Mouse (Mus musculus) c-Kit-positive CD71-negative TER-119-negative erythroid progenitor cells, embryonic 14.5 days (primary cell): ENCODE results near the gene Olfr605.
"Not testable (repeated sequence)": the region's sequence is repeated elsewhere in the genome, so short reads cannot be mapped to it uniquely, and the experiment has no call there.

Experiments
- DNase-seq: peaks from one replicate; pipeline ENCODE4 v3.0.0-alpha.2; 2013; ENCODE audit warnings: low read depth

The Olfr605 gene

DNA sequence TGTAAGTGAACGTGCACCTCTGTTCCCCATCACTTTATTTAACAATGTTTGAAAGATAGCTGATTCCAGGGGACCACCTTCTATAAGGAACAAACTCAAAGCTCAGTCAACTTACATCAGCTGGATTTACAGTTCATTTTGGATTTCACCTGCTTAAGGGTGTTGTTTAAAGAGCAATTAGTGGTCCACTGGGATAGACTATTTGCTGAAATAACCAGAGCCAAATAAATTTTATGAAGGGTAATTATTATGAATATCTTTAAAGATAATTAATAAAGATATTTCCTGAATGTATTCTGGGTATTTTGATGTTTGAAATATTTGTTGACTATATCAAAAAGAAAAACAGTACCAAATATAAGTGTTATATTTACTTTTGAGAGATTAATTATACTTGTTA is at the start of gene Olfr605:
TSS of gene Olfr605 (minus strand) at position 101 of the 400 bp plus-strand sequence.
- no peak for DNase-seq

DNA sequence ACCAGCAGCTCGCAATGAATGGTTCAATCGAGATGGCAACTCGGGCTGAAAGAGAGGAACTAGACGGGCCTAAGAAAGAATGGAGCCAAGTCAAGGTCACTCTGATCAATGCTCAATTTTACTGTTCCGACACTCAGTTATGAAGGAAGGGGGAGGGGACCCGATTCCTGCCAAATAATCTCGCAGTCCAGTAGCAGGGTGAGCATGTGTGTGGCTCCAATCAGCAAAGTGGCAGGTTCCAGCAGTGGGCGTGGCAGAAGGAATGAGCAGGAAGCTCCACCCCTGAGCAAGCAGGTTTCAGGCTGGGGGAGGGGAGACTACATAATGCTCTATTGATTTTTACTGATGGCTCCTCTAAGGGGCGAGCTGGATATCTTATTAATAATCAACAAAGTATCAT is 31.9 kb upstream of the Olfr605 start:
- DNase-seq, result not testable (repeated sequence)

DNA sequence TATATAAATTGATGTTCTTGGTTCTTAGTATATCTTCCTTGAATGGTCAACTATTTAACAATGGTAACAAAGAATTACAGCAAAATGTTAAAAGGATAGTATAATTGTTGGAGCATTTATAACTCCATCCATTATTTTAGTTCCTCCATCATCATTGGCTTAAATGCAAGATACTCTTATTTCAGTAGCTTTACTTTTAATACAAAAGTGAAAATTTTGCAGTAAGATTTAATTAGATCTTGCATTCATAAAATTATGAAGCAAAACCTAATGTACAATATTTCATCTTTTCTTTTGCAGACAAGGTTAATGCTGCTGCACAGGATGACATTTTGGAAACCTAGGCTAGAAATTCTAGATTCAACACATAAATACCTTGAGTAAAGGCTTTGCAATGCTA is 24.3 kb upstream of the Olfr605 start, which contains the start of gene Olfr608:
TSS of gene Olfr608 (plus strand) at position 301 of the 400 bp plus-strand sequence.
- DNase-seq, result no peak

DNA sequence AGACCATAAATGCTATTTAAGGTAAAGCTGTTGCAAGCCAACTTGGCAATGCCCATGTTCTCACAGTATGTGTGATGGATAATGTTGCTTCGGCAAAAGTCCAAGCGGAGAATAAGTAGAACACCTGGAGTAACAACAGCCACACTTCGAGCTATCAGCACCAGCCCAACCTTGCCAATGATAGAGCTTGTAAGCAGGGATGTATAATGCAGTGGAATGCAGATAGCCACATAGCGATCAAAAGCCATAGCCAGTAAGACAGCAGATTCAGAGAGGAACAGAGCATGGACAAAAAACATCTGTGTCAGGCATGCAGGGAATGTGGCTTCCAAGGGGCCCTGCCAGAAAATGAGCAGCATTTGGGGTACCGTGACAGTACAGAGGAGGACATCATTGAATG is 15.4 kb upstream of the Olfr605 start:
- no peak for DNase-seq

DNA sequence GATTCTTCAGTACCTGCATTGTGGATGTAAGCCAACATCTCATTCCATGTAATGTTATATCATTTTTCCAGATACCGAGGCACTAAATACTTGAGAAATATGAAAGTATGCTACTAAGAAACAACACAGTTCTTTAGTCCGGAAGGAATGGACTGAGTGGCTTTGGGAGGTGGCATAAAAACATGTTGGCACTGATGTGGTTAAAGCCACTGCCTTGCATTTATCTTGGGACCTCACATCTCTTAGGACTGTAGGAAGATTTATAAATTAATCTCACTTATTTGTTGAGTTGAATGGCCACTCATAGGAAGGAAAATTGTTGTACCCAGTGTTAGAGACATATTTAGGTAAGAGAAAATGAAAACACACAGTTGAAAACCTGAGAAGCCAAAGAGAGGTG is 3.5 kb upstream of the Olfr605 start, which contains the start of gene Olfr606:
TSS of gene Olfr606 (plus strand) at position 301 of the 400 bp plus-strand sequence.
- no peak for DNase-seq

DNA sequence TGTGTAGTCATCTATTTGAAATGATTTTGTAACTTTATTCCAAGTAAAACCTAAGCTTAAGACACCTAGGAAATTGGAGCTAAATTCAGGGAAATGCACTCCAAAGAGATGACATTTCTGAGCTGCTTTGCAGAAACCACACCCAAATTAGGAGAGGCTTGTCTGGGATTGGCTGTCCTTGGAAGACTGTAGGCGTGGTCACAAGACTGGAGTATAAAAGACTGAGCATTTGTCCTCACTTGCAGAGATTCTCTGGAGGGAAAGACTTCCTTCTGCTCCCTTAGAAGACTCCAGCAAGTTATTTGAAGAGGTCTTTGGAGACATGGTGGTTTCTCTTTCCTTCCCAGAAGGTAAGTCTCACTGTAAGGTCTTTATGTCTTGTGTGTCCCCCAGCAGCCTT is 30.5 kb downstream of the Olfr605 start, which contains the start of gene Usp17lc:
TSS of gene Usp17lc (plus strand) at position 301 of the 400 bp plus-strand sequence.
- not testable (repeated sequence) for DNase-seq

DNA sequence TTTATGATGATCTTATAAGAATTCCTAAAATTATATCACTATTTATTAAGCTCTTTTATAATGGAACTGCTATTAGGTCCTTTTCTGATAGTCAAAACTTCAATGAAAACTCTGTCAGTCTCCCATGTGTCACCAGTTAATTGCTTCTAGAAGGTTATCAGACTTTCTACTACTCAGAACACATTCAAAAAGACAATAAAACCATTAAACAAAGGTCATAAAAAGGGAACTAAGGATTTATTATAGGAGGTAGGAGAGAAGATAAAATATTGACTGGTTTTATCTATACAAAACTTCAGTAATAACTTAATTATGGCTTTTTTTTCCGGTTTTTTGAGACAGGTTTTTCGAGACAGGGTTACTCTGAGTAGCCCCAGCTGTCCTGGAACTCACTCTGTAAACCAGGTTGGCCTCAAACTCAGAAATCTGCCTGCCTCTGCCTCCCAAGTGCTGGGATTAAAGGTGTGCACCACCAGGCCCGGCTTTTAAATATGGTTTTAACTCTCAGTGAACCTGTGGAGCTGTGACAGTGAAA is 38.7 kb downstream of the Olfr605 start:
- not testable (repeated sequence) for DNase-seq

DNA sequence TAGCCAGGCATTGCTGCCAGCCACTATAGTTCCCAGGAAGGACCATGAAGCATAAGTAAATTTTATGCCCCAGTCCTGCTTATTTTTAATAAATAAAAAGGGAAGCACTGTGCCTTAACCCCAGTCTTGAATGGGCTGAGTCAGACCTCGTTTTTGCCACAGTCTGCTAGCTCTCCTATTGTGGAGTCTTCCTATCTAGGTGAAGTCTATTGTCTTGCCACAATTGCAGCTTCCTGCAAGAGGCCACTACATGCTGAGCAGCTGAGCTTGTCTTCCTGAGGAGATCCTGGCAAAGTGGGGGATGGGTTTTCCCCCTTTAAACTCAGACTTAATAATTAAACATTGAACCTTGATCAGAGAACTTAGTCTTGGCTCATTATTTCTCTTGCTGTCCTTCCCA is 46.3 kb downstream of the Olfr605 start:
- DNase-seq, result no peak

DNA sequence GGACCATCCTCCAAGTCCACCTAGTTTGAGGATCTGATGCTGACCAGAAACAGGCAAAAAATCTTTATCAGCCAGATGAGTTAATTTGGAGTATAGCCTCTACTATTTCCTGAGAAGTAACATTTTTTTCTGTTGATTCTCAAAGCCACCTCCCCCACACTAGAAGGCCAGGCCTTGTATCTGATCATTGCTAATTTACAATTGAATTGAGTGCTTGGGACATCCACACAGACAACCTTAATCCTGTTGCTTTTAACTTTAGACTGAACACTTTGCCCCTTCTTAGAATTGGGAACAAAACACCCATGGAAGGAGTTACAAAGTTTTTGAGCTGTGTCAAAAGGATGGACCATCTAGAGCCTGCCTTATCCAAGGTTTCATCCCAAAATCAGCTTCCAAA is 47.5 kb downstream of the Olfr605 start:
- no peak for DNase-seq
